Mouse (Mus musculus) embryonic facial prominence, embryonic 11.5 days (tissue): ENCODE results near the gene Nol12. TPM values are rescaled to one million over a fixed set of nuclear protein-coding genes. Genes with fewer than 3 reads are reported as not detected.

Experiments
- ATAC-seq: fragments of 200-750 bp; cut with Nextera tagmentation; replicated peaks from 2 replicates; pipeline ENCODE4 v1.8.0; 2017; ENCODE audit warnings: low read depth; ENCODE audit not compliant: insufficient number of reproducible peaks, low FRiP score, low TSS enrichment
- DNase-seq: peaks from one replicate; pipeline ENCODE4 v3.0.0-alpha.2; 2015; ENCODE audit warnings: low spot score
- H3K27ac ChIP-seq: fragments of 300-500 bp; sonication (generic); replicated peaks from 2 replicates; pipeline ENCODE4 v1.5.1; 2014; ENCODE audit warnings: mild to moderate bottlenecking, low read depth, low read length, control low read depth
- H3K27me3 ChIP-seq: fragments of 300-500 bp; sonication (generic); 2 replicates; pipeline ENCODE4 v1.6.1; 2014; ENCODE audit warnings: mild to moderate bottlenecking, low read length, moderate library complexity, mixed read lengths; ENCODE audit not compliant: control insufficient read depth, insufficient read depth
- H3K36me3 ChIP-seq: fragments of 300-500 bp; sonication (generic); replicated peaks from 2 replicates; pipeline ENCODE4 v1.6.1; 2014; ENCODE audit warnings: low read depth, mild to moderate bottlenecking, low read length, moderate library complexity, mixed read lengths; ENCODE audit not compliant: control insufficient read depth, insufficient read depth
- H3K4me1 ChIP-seq: fragments of 300-500 bp; sonication (generic); 2 replicates; pipeline ENCODE4 v1.6.1; 2014; ENCODE audit warnings: low read length, mixed read lengths; ENCODE audit not compliant: control insufficient read depth, insufficient read depth
- H3K4me2 ChIP-seq: fragments of 300-500 bp; sonication (generic); 2 replicates; pipeline ENCODE4 v1.6.1; 2014; ENCODE audit warnings: low read depth, mild to moderate bottlenecking, control low read depth, low read length, moderate library complexity
- H3K4me3 ChIP-seq: fragments of 300-500 bp; sonication (generic); 2 replicates; pipeline ENCODE4 v1.5.1; 2014; ENCODE audit warnings: low read depth, low read length, control low read depth
- H3K9ac ChIP-seq: fragments of 300-500 bp; sonication (generic); replicated peaks from 2 replicates; pipeline ENCODE4 v1.6.1; 2014; ENCODE audit warnings: mild to moderate bottlenecking, control low read depth, low read length
- H3K9me3 ChIP-seq: fragments of 300-500 bp; sonication (generic); replicated peaks from 2 replicates; pipeline ENCODE4 v1.6.1; 2016; ENCODE audit warnings: mild to moderate bottlenecking, low read length, inconsistent platforms, mixed read lengths; ENCODE audit not compliant: control insufficient read depth
- WGBS: fragments of 180-500 bp; shearing (Covaris S2); extraction: QIAGEN DNeasy Blood & Tissue Kit; methylation state at CpG from one replicate; pipeline ENCODE4 v1.1.7; 2014; 5-methylcytosine and 5-hydroxymethylcytosine counted together
- microRNA-seq: library from miRNA; unstranded; fragments of <30 nt; microRNA quantifications from one replicate; pipeline ENCODE4, GENCODE M21; 2016; ENCODE audit warnings: borderline number of aligned reads
- polyA plus RNA-seq: library from polyadenylated mRNA; unstranded; fragments of >200 nt; fragmentation: Nextera tagmentation; extraction: Ambion mirVana; gene quantifications from 2 replicates; pipeline ENCODE4 v1.2.1, GENCODE M21; 2014

Gene Nol12
- polyA plus RNA-seq, 1 experiment from 2014 or later = 56.7 TPM

DNA sequence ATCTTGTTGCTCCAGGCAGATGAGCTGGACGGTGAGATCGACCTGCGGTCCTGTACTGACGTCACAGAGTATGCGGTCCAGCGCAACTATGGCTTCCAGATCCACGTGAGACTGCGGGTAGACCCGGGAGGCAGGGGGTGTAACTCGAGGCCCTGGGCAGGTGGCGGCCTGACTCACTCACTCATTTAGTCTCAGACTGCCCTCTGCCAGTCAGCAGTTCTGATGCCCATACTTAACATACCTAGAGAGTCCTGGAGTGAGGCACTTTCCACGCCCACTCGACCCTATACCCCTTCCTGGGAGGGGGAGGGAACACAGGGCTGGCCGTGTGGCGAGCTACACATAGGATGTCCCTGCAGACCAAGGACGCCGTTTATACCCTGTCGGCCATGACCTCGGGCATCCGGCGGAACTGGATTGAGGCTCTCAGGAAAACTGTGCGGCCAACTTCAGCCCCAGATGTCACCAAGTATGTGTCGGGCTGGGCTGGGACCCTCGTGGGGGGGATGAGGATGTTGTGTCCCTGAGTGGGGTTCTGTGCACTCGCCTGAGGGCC is 56.3 kb downstream of the Nol12 start:
- 93% methylated on average over 25 of the region's 25 CpGs for WGBS
- no peak for ATAC-seq
- peaks cover 14% of the 10 kb centered on the region for H3K36me3 ChIP-seq

DNA sequence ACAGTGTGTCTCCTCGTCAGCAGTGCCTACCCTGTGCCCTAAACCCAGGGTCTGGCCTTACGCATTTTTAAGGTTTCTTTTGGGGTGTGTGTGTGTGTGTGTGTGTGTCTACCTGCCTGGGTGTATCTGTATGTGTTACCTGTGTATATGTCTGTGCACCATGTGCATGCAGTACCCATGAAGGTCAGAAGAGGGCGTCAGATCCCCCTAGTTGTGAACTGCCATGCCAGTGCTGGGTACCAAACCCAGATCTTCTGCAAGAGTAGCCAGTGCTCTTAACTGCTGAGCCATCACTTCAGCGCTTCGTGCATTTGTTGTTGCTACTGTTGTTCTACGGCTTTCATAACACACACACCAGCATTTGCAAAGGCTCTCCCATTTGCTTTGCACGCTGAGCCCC is 57.5 kb downstream of the Nol12 start:
- Histone ChIP-seq H3K27ac (no peak overlapping the region), H3K4me2 (no peak overlapping the region), H3K9ac (no peak overlapping the region), H3K4me3 (no peak overlapping the region), H3K36me3 (peaks cover 14% of the 10 kb centered on the region), H3K4me1 (no peaks in the 10 kb centered on the region; the same call in 1 of the 2 replicates), H3K27me3 (no peaks in the 10 kb centered on the region), H3K9me3 (no peaks in the 10 kb centered on the region)
- WGBS = 92% methylated on average over 7 of the region's 7 CpGs
- no peak for DNase-seq
- no peak for ATAC-seq

More for the DNA sequence above, 56.3 kb downstream of the Nol12 start:
- no peaks in the 10 kb centered on the region; the same call in 1 of the 2 replicates for H3K4me1 ChIP-seq
- no peak overlapping the region for H3K9ac ChIP-seq
- H3K27ac ChIP-seq = no peak overlapping the region
- H3K9me3 ChIP-seq = no peaks in the 10 kb centered on the region
- H3K4me3 ChIP-seq = no peak overlapping the region
- no peak for DNase-seq
- no peaks in the 10 kb centered on the region for H3K27me3 ChIP-seq
- no peak overlapping the region for H3K4me2 ChIP-seq

DNA sequence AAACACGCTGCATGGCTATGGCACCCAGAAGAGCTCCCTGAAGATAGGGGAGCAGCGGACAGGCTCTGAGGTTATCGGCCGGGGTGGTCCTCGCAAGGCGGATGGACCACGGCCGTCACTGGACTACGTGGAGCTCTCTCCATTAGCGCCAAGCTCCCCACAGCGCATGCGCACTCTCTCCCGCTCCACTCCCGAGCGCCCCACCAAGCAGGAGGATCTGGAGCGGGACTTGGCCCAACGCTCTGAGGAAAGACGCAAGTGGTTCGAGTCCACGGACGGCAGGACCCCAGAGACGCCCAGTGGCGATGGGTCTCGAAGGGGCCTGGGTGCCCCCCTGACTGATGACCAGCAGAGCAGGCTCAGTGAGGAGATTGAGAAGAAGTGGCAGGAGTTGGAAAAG is 58.2 kb downstream of the Nol12 start:
- 93% methylated on average over 24 of the region's 24 CpGs for WGBS
- ATAC-seq = no peak
- H3K27me3 ChIP-seq = no peaks in the 10 kb centered on the region
- H3K4me3 ChIP-seq = no peak overlapping the region
- no peaks in the 10 kb centered on the region for H3K4me1 ChIP-seq
- no peak overlapping the region for H3K27ac ChIP-seq
- peaks cover 14% of the 10 kb centered on the region for H3K36me3 ChIP-seq
- H3K9me3 ChIP-seq = no peaks in the 10 kb centered on the region
- H3K9ac ChIP-seq = no peak overlapping the region
- no peak for DNase-seq
- no peak overlapping the region for H3K4me2 ChIP-seq

Small RNA genes lying within 50 kb of the gene (microRNA-seq; reads per million reads assigned to microRNA genes)
- not detected for gene Mir6955

Other genes starting within 250 kb of the Nol12 start
- gene Elfn2, start 216.2 kb upstream of the Nol12 start, polyA plus RNA-seq = 0.28 TPM in 1 of 2 replicates, not detected in the other
- 15.9 and 19.1 TPM in 2 replicates for gene Mfng, start 161.5 kb upstream of the Nol12 start, polyA plus RNA-seq
- 1.8 and 2.6 TPM in 2 replicates for gene Card10, start 131.9 kb upstream of the Nol12 start, polyA plus RNA-seq
- gene Cdc42ep1, start 92.3 kb upstream of the Nol12 start, polyA plus RNA-seq = 10.9 and 11.3 TPM in 2 replicates
- not detected in 2 replicates for gene Lgals2, start 79.4 kb upstream of the Nol12 start, polyA plus RNA-seq
- gene Gga1, start 57.7 kb upstream of the Nol12 start, polyA plus RNA-seq = 21.1 and 22.6 TPM in 2 replicates
- gene Gm49510, start 35.3 kb upstream of the Nol12 start, polyA plus RNA-seq = 0.17 and 0.58 TPM in 2 replicates
- gene Sh3bp1, start 35.2 kb upstream of the Nol12 start, polyA plus RNA-seq = 25.2 and 29.7 TPM in 2 replicates
- gene Pdxp, start 21.0 kb upstream of the Nol12 start, polyA plus RNA-seq = 32.9 and 35.7 TPM in 2 replicates
- 547 and 598 TPM in 2 replicates for gene Lgals1, start 8.2 kb upstream of the Nol12 start, polyA plus RNA-seq
- gene Triobp, start 12.8 kb downstream of the Nol12 start, polyA plus RNA-seq = 33.4 and 36.9 TPM in 2 replicates
- 315 and 326 TPM in 2 replicates for gene H1f0, start 93.5 kb downstream of the Nol12 start, polyA plus RNA-seq
- 0.18 TPM in 1 of 2 replicates, not detected in the other for gene Galr3, start 107.0 kb downstream of the Nol12 start, polyA plus RNA-seq
- gene Ankrd54, start 128.0 kb downstream of the Nol12 start, polyA plus RNA-seq = 42.8 and 56.2 TPM in 2 replicates
- gene Eif3l, start 140.2 kb downstream of the Nol12 start, polyA plus RNA-seq = 286 and 292 TPM in 2 replicates
- 4.9 and 5.1 TPM in 2 replicates for gene Micall1, start 174.0 kb downstream of the Nol12 start, polyA plus RNA-seq
- gene Polr2f, start 206.1 kb downstream of the Nol12 start, polyA plus RNA-seq = 388 and 414 TPM in 2 replicates
- gene 1700088E04Rik, start 206.3 kb downstream of the Nol12 start, polyA plus RNA-seq = 6.8 and 7.9 TPM in 2 replicates
- gene Sox10, start 230.3 kb downstream of the Nol12 start, polyA plus RNA-seq = 11.6 and 12.2 TPM in 2 replicates